Mouse (Mus musculus): ENCODE results near the gene Slc37a1.
A peak's percentile ranks its signal among the peaks of the same experiment; 100 is the strongest.

Gene Slc37a1

GRCm38 (mm10) chr17:31355792-31356502 is 69.4 kb downstream of the Slc37a1 start:
- DNase-seq, result no peak

- no peak for DNase-seq
Measured at GRCm38 (mm10) chr17:31360582-31360981, 74.0 kb downstream of the Slc37a1 start.

- no peak for DNase-seq
Measured at GRCm38 (mm10) chr17:31365586-31366166, 79.1 kb downstream of the Slc37a1 start.

GRCm38 (mm10) chr17:31370221-31370620 is 83.6 kb downstream of the Slc37a1 start:
- DNase-seq, result no peak

GRCm38 (mm10) chr17:31370931-31371330 is 84.3 kb downstream of the Slc37a1 start:
- DNase-seq, result no peak

- peak; percentile 78 for DNase-seq
Measured at GRCm38 (mm10) chr17:31377961-31378360, 91.4 kb downstream of the Slc37a1 start.

GRCm38 (mm10) chr17:31378361-31378761 is 91.8 kb downstream of the Slc37a1 start:
- DNase-seq, result no peak

GRCm38 (mm10) chr17:31379086-31379485 is 92.5 kb downstream of the Slc37a1 start:
- DNase-seq, result no peak

- DNase-seq, result no peak
Measured at GRCm38 (mm10) chr17:31379863-31380262, 93.3 kb downstream of the Slc37a1 start.

- no peak for DNase-seq
Measured at GRCm38 (mm10) chr17:31383320-31383719, 96.7 kb downstream of the Slc37a1 start.

- DNase-seq, result no peak
Measured at GRCm38 (mm10) chr17:31384968-31385627, 98.5 kb downstream of the Slc37a1 start.

- DNase-seq, result peak; percentile 58
Measured at GRCm38 (mm10) chr17:31385671-31386665, 99.4 kb downstream of the Slc37a1 start, which contains the start of gene Pde9a. Gene Pde9a (plus strand): TSS chr17:31386210.

GRCm38 (mm10) chr17:31386766-31387275 is 100.2 kb downstream of the Slc37a1 start:
- no peak for DNase-seq

- DNase-seq, result no peak
Measured at GRCm38 (mm10) chr17:31389432-31390050, 102.9 kb downstream of the Slc37a1 start.

- no peak for DNase-seq
Measured at GRCm38 (mm10) chr17:31391462-31391861, 104.9 kb downstream of the Slc37a1 start.

GRCm38 (mm10) chr17:31392041-31392440 is 105.4 kb downstream of the Slc37a1 start:
- no peak for DNase-seq

- DNase-seq, result no peak
Measured at GRCm38 (mm10) chr17:31393811-31394210, 107.2 kb downstream of the Slc37a1 start.

- no peak for DNase-seq
Measured at GRCm38 (mm10) chr17:31400294-31400693, 113.7 kb downstream of the Slc37a1 start.
